Mouse (Mus musculus): ENCODE results near the gene Hmg20a. TPM values are rescaled to one million over a fixed set of nuclear protein-coding genes. Genes with fewer than 3 reads are reported as not detected.

Hmg20a gene
- polyA plus RNA-seq, 1 experiment = 0.26 TPM

- no peak overlapping the region for H3K4me3 ChIP-seq (replicated peaks)
- TF ChIP-seq TAL1 (IDR thresholded peaks at IDR 0.05; ENCODE audit: low read length) (no peak), GATA1 (IDR thresholded peaks at IDR 0.05; ENCODE audit: low read length) (no peak)
- no peaks in the 10 kb centered on the region; the same call in 1 of the 2 replicates for H3K4me1 ChIP-seq (ENCODE audit: control insufficient read depth)
- H3K27me3 ChIP-seq (ENCODE audit: control insufficient read depth) = no peaks in the 10 kb centered on the region; the same call in 1 of the 2 replicates
- H3K36me3 ChIP-seq (ENCODE audit: control insufficient read depth) = no peaks in the 10 kb centered on the region
- H3K9me3 ChIP-seq (ENCODE audit: control insufficient read depth, low read length) = no peaks in the 10 kb centered on the region
Measured at GRCm38 (mm10) chr9:56533916-56534315, 115.5 kb downstream of the Hmg20a start.

- Histone ChIP-seq H3K27me3 (ENCODE audit: control insufficient read depth) (no peaks in the 10 kb centered on the region; the same call in 1 of the 2 replicates), H3K36me3 (ENCODE audit: control insufficient read depth) (no peaks in the 10 kb centered on the region), H3K4me1 (ENCODE audit: control insufficient read depth) (no peaks in the 10 kb centered on the region; the same call in 1 of the 2 replicates), H3K4me3 (replicated peaks) (no peak overlapping the region), H3K9me3 (ENCODE audit: control insufficient read depth, low read length) (no peaks in the 10 kb centered on the region)
- TF ChIP-seq GATA1 (IDR thresholded peaks at IDR 0.05; ENCODE audit: low read length) (no peak), TAL1 (IDR thresholded peaks at IDR 0.05; ENCODE audit: low read length) (no peak)
Measured at GRCm38 (mm10) chr9:56534727-56535126, 116.3 kb downstream of the Hmg20a start.

GRCm38 (mm10) chr9:56535361-56535760 lies 117.0 kb downstream of the Hmg20a start:
- Histone ChIP-seq H3K27me3 (ENCODE audit: control insufficient read depth) (no peaks in the 10 kb centered on the region; the same call in 1 of the 2 replicates), H3K4me1 (ENCODE audit: control insufficient read depth) (no peaks in the 10 kb centered on the region; the same call in 1 of the 2 replicates), H3K36me3 (ENCODE audit: control insufficient read depth) (no peaks in the 10 kb centered on the region), H3K4me3 (replicated peaks) (no peak overlapping the region), H3K9me3 (ENCODE audit: control insufficient read depth, low read length) (no peaks in the 10 kb centered on the region)
- TF ChIP-seq TAL1 (IDR thresholded peaks at IDR 0.05; ENCODE audit: low read length) (no peak), GATA1 (IDR thresholded peaks at IDR 0.05; ENCODE audit: low read length) (no peak)

GRCm38 (mm10) chr9:56540051-56540450 lies 121.6 kb downstream of the Hmg20a start:
- no peak overlapping the region for H3K4me3 ChIP-seq (replicated peaks)
- TF ChIP-seq TAL1 (IDR thresholded peaks at IDR 0.05; ENCODE audit: low read length) = no peak
- TF ChIP-seq GATA1 (IDR thresholded peaks at IDR 0.05; ENCODE audit: low read length) = no peak
- no peaks in the 10 kb centered on the region; the same call in 1 of the 2 replicates for H3K27me3 ChIP-seq (ENCODE audit: control insufficient read depth)
- H3K4me1 ChIP-seq (ENCODE audit: control insufficient read depth) = no peaks in the 10 kb centered on the region
- no peaks in the 10 kb centered on the region for H3K36me3 ChIP-seq (ENCODE audit: control insufficient read depth)
- no peaks in the 10 kb centered on the region for H3K9me3 ChIP-seq (ENCODE audit: control insufficient read depth, low read length)

- H3K4me3 ChIP-seq (replicated peaks) = no peak overlapping the region
- TF ChIP-seq GATA1 (IDR thresholded peaks at IDR 0.05; ENCODE audit: low read length) = no peak
- no peak for TF ChIP-seq TAL1 (IDR thresholded peaks at IDR 0.05; ENCODE audit: low read length)
- H3K9me3 ChIP-seq (ENCODE audit: control insufficient read depth, low read length) = no peaks in the 10 kb centered on the region
- no peaks in the 10 kb centered on the region for H3K27me3 ChIP-seq (ENCODE audit: control insufficient read depth)
- H3K36me3 ChIP-seq (ENCODE audit: control insufficient read depth) = no peaks in the 10 kb centered on the region
- no peaks in the 10 kb centered on the region for H3K4me1 ChIP-seq (ENCODE audit: control insufficient read depth)
Measured at GRCm38 (mm10) chr9:56544687-56545475, 126.5 kb downstream of the Hmg20a start.

Other genes starting within 250 kb of the Hmg20a start
- 0.01 TPM in 2 replicates for gene Peak1, start 542 bp upstream of the Hmg20a start, polyA plus RNA-seq (2012)